Mouse (Mus musculus): Measurements from ENCODE around the gene Taf1. TPM values are rescaled to one million over a fixed set of nuclear protein-coding genes. Genes with fewer than 3 reads are reported as not detected.
"Not testable (repeated sequence)": the region's sequence is repeated elsewhere in the genome, so short reads cannot be mapped to it uniquely, and the experiment has no call there.

Gene Taf1
- 11.9 and 13.7 TPM in 2 replicates for polyA plus RNA-seq (2015; fragmentation: Nextera tagmentation; extraction: Ambion mirVana)

DNA sequence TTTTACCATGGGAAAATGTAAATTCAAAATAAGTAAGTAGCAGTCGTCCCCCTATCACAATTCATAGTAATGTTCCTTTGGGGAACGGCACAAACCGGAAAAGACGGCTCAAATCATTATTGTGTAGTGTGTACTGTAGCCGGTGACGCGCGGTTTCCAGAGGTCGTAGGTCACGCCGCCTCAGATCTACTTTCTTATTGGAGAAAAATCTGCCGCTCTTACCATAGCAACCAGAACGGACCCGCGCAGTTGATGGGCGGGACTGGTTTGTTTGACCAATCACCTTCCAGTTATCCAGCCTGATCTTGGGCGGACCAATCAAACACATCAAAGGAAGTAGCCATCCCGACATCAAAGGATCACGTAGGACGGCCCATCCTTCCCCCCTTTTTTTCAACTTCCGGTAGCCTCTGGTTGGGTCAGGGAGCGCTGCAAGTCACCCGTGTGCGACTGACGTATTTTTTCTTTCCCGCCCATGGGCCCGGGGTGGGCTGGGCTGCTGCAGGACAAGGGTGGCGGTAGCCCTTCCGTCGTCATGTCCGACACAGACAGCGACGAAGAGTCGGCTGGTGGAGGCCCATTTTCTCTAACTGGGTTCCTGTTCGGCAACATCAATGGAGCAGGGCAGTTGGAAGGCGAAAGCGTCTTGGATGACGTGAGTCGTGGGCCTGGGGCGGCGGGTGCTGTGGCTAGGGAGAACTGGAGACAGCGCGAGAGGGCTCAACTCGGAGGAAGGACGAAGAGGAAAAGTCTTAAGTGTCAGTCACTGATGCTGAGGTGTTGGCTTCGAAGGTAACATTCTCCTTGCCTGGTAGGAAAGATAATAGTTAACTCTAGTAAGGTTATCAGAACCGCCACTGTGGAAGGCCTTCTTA, at the start of gene Taf1:
Gene Taf1 (plus strand): TSS at position 388 of the 875 bp plus-strand sequence.
- peak within 1 kb of the TSS; percentile 77 for H3K27ac ChIP-seq
- no peaks in the 10 kb centered on the region for H3K9me3 ChIP-seq
- ATAC-seq (ENCODE audit: insufficient read depth, low FRiP score, low read depth) = peak; percentile 98
- H3K9ac ChIP-seq = peak within 1 kb of the TSS; percentile 37
- 15% methylated on average over 47 of the region's 47 CpGs for WGBS
- peak within 1 kb of the TSS; percentile 51 for H3K4me2 ChIP-seq
- no peaks in the 10 kb centered on the region for H3K36me3 ChIP-seq
- no peaks in the 10 kb centered on the region for H3K4me1 ChIP-seq
- no peaks in the 10 kb centered on the region for H3K27me3 ChIP-seq (replicated peaks)
- H3K4me3 ChIP-seq (replicated peaks) = peak within 1 kb of the TSS; percentile 59

- ATAC-seq (ENCODE audit: insufficient read depth, low FRiP score, low read depth); H3K27me3 ChIP-seq (replicated peaks); H3K27ac ChIP-seq; H3K4me3 ChIP-seq (replicated peaks); H3K9me3 ChIP-seq; H3K9ac ChIP-seq; H3K36me3 ChIP-seq; H3K4me2 ChIP-seq; H3K4me1 ChIP-seq: not testable (repeated sequence)
- WGBS = 33% methylated on average over 12 of the region's 12 CpGs
Observed at GRCm38 (mm10) chrX:101486487-101487152, 45.9 kb upstream of the Taf1 start.

DNA sequence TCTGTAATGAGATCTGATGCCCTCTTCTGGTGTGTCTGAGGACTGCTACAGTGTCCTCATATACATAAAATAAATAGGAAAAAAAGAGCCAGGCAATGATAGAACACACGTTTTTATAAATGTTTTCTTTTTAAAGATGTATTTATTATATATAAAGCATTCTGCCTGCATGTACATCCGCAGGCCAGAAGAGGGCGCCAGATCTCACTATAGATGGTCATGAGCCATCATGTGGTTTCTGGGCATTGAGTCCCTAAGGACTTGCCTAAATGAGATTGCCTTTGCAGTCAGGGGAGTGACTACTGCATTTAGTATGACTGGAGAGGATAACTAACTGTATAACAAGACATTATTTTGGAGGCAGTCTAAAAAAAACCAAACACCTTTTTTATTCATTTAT, 27.9 kb upstream of the Taf1 start:
- 14% methylated on average over 3 of the region's 3 CpGs for WGBS

GRCm38 (mm10) chrX:101515710-101516109, 16.8 kb upstream of the Taf1 start:
- ATAC-seq (ENCODE audit: insufficient read depth, low FRiP score, low read depth) = no peak
- 6% methylated on average over 2 of the region's 2 CpGs for WGBS
- H3K27me3 ChIP-seq (replicated peaks) = no peaks in the 10 kb centered on the region

More for the DNA sequence above, 27.9 kb upstream of the Taf1 start:
- ATAC-seq (ENCODE audit: insufficient read depth, low FRiP score, low read depth) = no peak
- H3K9me3 ChIP-seq = no peaks in the 10 kb centered on the region
- no peaks in the 10 kb centered on the region for H3K36me3 ChIP-seq
- H3K27ac ChIP-seq = no peak overlapping the region
- H3K4me2 ChIP-seq = no peak overlapping the region
- H3K9ac ChIP-seq = no peak overlapping the region
- no peaks in the 10 kb centered on the region for H3K27me3 ChIP-seq (replicated peaks)
- H3K4me3 ChIP-seq (replicated peaks) = no peak overlapping the region
- H3K4me1 ChIP-seq = no peaks in the 10 kb centered on the region

DNA sequence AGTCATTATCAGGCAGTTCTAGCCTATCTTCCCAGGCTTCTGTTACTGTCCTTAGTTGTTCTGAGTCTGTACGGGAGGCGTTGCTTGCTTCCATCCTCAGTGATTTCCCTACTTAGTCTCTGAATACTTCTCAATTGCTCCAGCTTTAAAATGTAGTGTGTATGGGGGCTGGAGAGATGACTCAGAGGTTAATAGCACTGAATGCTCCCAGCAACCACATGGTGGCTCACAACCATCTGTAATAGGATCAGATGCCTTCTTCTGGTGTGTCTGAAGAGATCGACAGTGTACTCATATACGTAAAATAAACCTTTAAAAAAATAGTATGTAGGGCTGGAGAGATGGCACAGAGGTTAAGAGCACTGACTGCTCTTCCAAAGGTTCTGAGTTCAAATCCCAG, 14.5 kb upstream of the Taf1 start:
- no peak overlapping the region for H3K9ac ChIP-seq
- H3K4me2 ChIP-seq = no peak overlapping the region
- no peaks in the 10 kb centered on the region for H3K27me3 ChIP-seq (replicated peaks)
- WGBS = 83% methylated on average over 4 of the region's 4 CpGs
- no peaks in the 10 kb centered on the region for H3K9me3 ChIP-seq
- ATAC-seq (ENCODE audit: insufficient read depth, low FRiP score, low read depth) = no peak
- no peaks in the 10 kb centered on the region for H3K36me3 ChIP-seq
- H3K4me1 ChIP-seq = no peaks in the 10 kb centered on the region
- no peak overlapping the region for H3K27ac ChIP-seq
- no peak overlapping the region for H3K4me3 ChIP-seq (replicated peaks)

More at GRCm38 (mm10) chrX:101515710-101516109, 16.8 kb upstream of the Taf1 start:
- Histone ChIP-seq H3K9me3 (no peaks in the 10 kb centered on the region), H3K4me3 (replicated peaks) (no peak overlapping the region), H3K9ac (no peak overlapping the region), H3K4me1 (no peaks in the 10 kb centered on the region), H3K4me2 (no peak overlapping the region), H3K27ac (no peak overlapping the region), H3K36me3 (no peaks in the 10 kb centered on the region)

GRCm38 (mm10) chrX:101522027-101522426, 10.5 kb upstream of the Taf1 start:
- Histone ChIP-seq H3K9ac (no peak overlapping the region), H3K4me2 (no peak overlapping the region), H3K4me1 (no peaks in the 10 kb centered on the region), H3K27ac (no peak overlapping the region), H3K27me3 (replicated peaks) (no peaks in the 10 kb centered on the region), H3K9me3 (no peaks in the 10 kb centered on the region), H3K36me3 (no peaks in the 10 kb centered on the region), H3K4me3 (replicated peaks) (no peak overlapping the region)
- WGBS = 85% methylated on average over 15 of the region's 15 CpGs
- ATAC-seq (ENCODE audit: insufficient read depth, low FRiP score, low read depth) = no peak

DNA sequence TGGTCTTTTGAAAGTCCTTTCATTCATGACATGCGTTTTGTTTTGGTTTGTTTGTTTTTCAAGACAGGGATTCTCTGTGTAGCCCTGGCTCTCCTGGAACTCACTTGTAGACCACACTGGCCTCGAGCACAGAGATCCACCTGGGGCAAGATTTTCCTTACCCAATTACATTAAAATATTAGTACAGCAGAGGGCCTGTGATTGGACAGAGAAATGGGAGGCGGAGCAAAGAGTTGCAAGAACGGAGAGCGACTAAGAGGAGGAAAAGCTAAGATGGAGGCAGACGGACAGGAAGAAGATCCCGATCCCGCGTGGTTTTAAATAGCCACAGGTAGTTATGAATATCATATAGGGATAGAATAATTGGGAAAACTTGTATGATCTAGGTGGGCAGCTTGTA, 5.2 kb upstream of the Taf1 start:
- Histone ChIP-seq H3K27me3 (replicated peaks) (no peaks in the 10 kb centered on the region), H3K4me3 (replicated peaks) (peak overlapping the region; percentile 20), H3K4me1 (no peaks in the 10 kb centered on the region), H3K9me3 (no peaks in the 10 kb centered on the region), H3K9ac (no peak overlapping the region), H3K4me2 (no peak overlapping the region), H3K27ac (no peak overlapping the region), H3K36me3 (no peaks in the 10 kb centered on the region)
- no peak for ATAC-seq (ENCODE audit: insufficient read depth, low FRiP score, low read depth)
- whole genome bisulfite sequencing = 53% methylated on average over 9 of the region's 9 CpGs

- Histone ChIP-seq H3K4me1 (no peaks in the 10 kb centered on the region), H3K4me2 (no peak overlapping the region), H3K27ac (no peak overlapping the region), H3K9ac (no peak overlapping the region), H3K36me3 (0 out of 2 replicates have a peak, but pooled peaks cover 4% of the 10 kb centered on the region), H3K4me3 (replicated peaks) (no peak overlapping the region), H3K27me3 (replicated peaks) (no peaks in the 10 kb centered on the region), H3K9me3 (no peaks in the 10 kb centered on the region)
- no peak for ATAC-seq (ENCODE audit: insufficient read depth, low FRiP score, low read depth)
- 77% methylated on average over 1 of the region's 1 CpGs for WGBS
Observed at GRCm38 (mm10) chrX:101585455-101585854, 52.9 kb downstream of the Taf1 start.

DNA sequence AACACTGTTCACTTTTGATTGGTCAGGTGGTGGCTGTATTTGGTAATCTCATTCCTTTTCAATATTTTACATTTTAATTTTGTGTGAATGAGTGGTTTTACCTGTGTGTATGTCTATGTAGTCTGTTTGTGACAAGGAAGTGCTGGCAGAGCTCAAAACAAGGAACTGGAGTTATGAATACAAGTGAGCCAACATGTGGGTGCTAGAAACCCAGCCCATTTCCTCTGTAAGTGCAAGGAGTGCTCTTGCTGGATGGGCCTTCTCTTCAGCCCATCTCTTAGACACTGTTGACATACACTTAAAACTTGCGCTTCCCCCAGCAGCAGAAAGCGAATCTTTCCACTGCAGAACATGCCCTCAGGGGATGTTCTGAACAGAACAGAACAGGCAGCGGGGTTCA, 83.6 kb downstream of the Taf1 start:
- ATAC-seq (ENCODE audit: insufficient read depth, low FRiP score, low read depth) = no peak
- no peaks in the 10 kb centered on the region for H3K9me3 ChIP-seq
- H3K4me3 ChIP-seq (replicated peaks) = no peak overlapping the region
- no peak overlapping the region for H3K9ac ChIP-seq
- H3K36me3 ChIP-seq = no peaks in the 10 kb centered on the region
- no peaks in the 10 kb centered on the region for H3K4me1 ChIP-seq
- no peak overlapping the region for H3K27ac ChIP-seq
- no peak overlapping the region for H3K4me2 ChIP-seq
- H3K27me3 ChIP-seq (replicated peaks) = no peaks in the 10 kb centered on the region; the same call in 1 of the 2 replicates
- 90% methylated on average over 3 of the region's 3 CpGs for WGBS

DNA sequence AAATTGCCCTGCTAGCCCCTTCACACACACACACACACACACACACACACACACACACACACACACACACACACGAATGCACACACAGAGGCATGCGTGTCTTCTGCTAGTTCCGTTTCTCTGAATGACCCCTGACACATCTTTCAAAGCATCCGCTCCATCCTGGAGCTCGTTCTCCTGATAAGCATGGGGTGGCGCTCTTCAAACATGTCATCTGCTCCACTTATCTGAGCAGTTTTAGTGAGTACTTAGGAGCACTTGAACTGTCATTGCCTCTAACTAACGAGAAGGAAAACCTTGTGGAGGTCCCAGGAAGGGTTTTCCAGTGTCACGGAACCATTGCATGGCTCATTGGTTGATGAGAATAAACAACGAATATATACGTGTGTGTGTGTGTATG, 85.4 kb downstream of the Taf1 start:
- WGBS = 65% methylated on average over 10 of the region's 10 CpGs
- H3K9ac ChIP-seq = no peak overlapping the region
- H3K36me3 ChIP-seq = no peaks in the 10 kb centered on the region
- H3K4me1 ChIP-seq = no peaks in the 10 kb centered on the region
- no peak for ATAC-seq (ENCODE audit: insufficient read depth, low FRiP score, low read depth)
- no peaks in the 10 kb centered on the region; the same call in 1 of the 2 replicates for H3K27me3 ChIP-seq (replicated peaks)
- H3K4me3 ChIP-seq (replicated peaks) = no peak overlapping the region
- H3K27ac ChIP-seq = no peak overlapping the region
- no peak overlapping the region for H3K4me2 ChIP-seq
- H3K9me3 ChIP-seq = no peaks in the 10 kb centered on the region

DNA sequence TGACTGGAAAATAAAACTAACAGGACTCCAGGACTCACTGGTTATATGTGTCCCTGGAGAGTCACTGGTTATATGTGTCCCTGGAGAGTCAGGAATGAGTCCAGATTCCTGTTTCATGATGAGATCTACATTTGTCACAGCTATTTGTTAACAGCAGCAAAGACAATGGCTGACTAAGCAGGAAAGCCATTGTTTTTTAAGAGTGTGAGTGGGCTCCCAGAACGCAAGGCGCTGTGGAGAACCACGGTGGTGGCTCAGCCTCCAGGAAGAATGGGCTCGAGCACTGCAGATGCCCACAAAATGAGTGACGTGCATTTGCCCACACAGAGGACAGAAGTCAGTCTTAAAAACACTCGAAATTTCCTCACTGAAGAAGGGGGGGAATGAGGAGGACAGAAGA, 87.8 kb downstream of the Taf1 start:
- 71% methylated on average over 6 of the region's 6 CpGs for WGBS
- no peak for ATAC-seq (ENCODE audit: insufficient read depth, low FRiP score, low read depth)

DNA sequence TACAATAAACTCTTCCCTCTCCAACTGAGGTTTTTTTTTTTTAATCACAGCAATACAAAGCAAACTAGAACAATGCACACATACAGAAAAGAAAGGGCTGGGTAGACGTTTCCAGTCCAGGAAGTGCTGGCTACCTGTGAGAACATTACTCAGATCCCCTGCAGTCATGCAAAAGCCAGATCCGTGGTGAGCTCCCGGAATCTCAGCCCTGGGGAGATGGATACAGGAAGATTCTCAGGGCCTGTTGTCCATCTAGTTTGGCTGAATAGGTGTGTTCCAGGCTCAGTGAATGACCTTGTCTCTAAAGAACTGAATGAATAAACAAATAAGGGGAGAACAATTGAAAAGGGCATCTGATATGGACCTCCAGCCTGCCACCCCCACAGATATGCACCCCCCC, 90.0 kb downstream of the Taf1 start:
- WGBS = 37% methylated on average over 3 of the region's 3 CpGs
- no peak overlapping the region for H3K4me3 ChIP-seq (replicated peaks)
- no peak overlapping the region for H3K27ac ChIP-seq
- H3K9me3 ChIP-seq = no peaks in the 10 kb centered on the region
- no peaks in the 10 kb centered on the region for H3K4me1 ChIP-seq
- ATAC-seq (ENCODE audit: insufficient read depth, low FRiP score, low read depth) = no peak
- no peak overlapping the region for H3K4me2 ChIP-seq
- H3K27me3 ChIP-seq (replicated peaks) = no peaks in the 10 kb centered on the region
- H3K36me3 ChIP-seq = no peaks in the 10 kb centered on the region
- H3K9ac ChIP-seq = no peak overlapping the region

More for the DNA sequence above, 87.8 kb downstream of the Taf1 start:
- Histone ChIP-seq H3K4me3 (replicated peaks) (no peak overlapping the region), H3K27ac (no peak overlapping the region), H3K36me3 (no peaks in the 10 kb centered on the region), H3K9me3 (no peaks in the 10 kb centered on the region), H3K9ac (no peak overlapping the region), H3K4me1 (no peaks in the 10 kb centered on the region), H3K27me3 (replicated peaks) (no peaks in the 10 kb centered on the region), H3K4me2 (no peak overlapping the region)

All from stomach, embryonic 15.5 days (tissue).